Mouse (Mus musculus): ENCODE data around the gene Ncapd2. TPM values are rescaled to one million over a fixed set of nuclear protein-coding genes. Genes with fewer than 3 reads are reported as not detected.
A peak's percentile ranks its signal among the peaks of the same experiment; 100 is the strongest.
"Not testable (repeated sequence)": the region's sequence is repeated elsewhere in the genome, so short reads cannot be mapped to it uniquely, and the experiment has no call there.

Ncapd2 gene
- total RNA-seq, 2 experiments from 2014 or later = 42.3 to 51.8 TPM

- intact Hi-C loops (cut with DNase I) = no loop called here
- no peak for DNase-seq
Observed at GRCm38 (mm10) chr6:125168086-125168485, 23.4 kb downstream of the Ncapd2 start.

GRCm38 (mm10) chr6:125166861-125167650 is 24.4 kb downstream of the Ncapd2 start:
- peak; percentile 82 to 87 for DNase-seq
- intact Hi-C loops (cut with DNase I) = no loop called here

GRCm38 (mm10) chr6:125166051-125166751 is 25.3 kb downstream of the Ncapd2 start, which contains the start of gene Gapdh:
TSS of gene Gapdh (minus strand) at chr6:125166467.
- intact Hi-C loops (cut with DNase I) = no loop called here

GRCm38 (mm10) chr6:125165328-125165891 is 26.1 kb downstream of the Ncapd2 start:
- intact Hi-C loops (cut with DNase I) = no loop called here
- DNase-seq = peak; percentile 98

More at GRCm38 (mm10) chr6:125166051-125166751, 25.3 kb downstream of the Ncapd2 start, which contains the start of gene Gapdh:
- DNase-seq = peak; percentile 94 to 95

- DNase-seq = peak; percentile 75 to 77
Observed at GRCm38 (mm10) chr6:125164672-125165327, 26.7 kb downstream of the Ncapd2 start.

GRCm38 (mm10) chr6:125163801-125164657 is 27.5 kb downstream of the Ncapd2 start:
- DNase-seq = peak; percentile 38 to 41
- intact Hi-C loops (cut with DNase I) = loop anchor here (5.0 kb wide), 1 partner anchor 108 kb away; no protein-coding TSS in a partner anchor

More at GRCm38 (mm10) chr6:125164672-125165327, 26.7 kb downstream of the Ncapd2 start:
- intact Hi-C loops (cut with DNase I) = loop anchor here (5.0 kb wide), 1 partner anchor 108 kb away; no protein-coding TSS in a partner anchor

GRCm38 (mm10) chr6:125162615-125163305 is 28.7 kb downstream of the Ncapd2 start:
- intact Hi-C loops (cut with DNase I) = loop anchor here (1.0 to 5.0 kb wide), 2 partner anchors 13 to 110 kb away; no protein-coding TSS in a partner anchor
- not testable (repeated sequence) for DNase-seq

- DNase-seq = peak; percentile 81 to 85
- intact Hi-C loops (cut with DNase I) = loop anchor here (1.0 to 5.0 kb wide), 2 partner anchors 13 to 110 kb away; no protein-coding TSS in a partner anchor
Observed at GRCm38 (mm10) chr6:125161971-125162370, 29.5 kb downstream of the Ncapd2 start.

GRCm38 (mm10) chr6:125160854-125161760 is 30.4 kb downstream of the Ncapd2 start:
- DNase-seq = peak; percentile 88 to 90
- intact Hi-C loops (cut with DNase I) = loop anchor here (5.0 kb wide), 1 partner anchor 111 kb away; no protein-coding TSS in a partner anchor

GRCm38 (mm10) chr6:125160558-125160853 is 31.0 kb downstream of the Ncapd2 start:
- no peak for DNase-seq
- intact Hi-C loops (cut with DNase I) = loop anchor here (5.0 kb wide), 1 partner anchor 112 kb away; no protein-coding TSS in a partner anchor

GRCm38 (mm10) chr6:125159773-125160557 is 31.5 kb downstream of the Ncapd2 start:
- intact Hi-C loops (cut with DNase I) = loop anchor here (5.0 kb wide), 1 partner anchor 112 kb away; no protein-coding TSS in a partner anchor
- DNase-seq = no peak

GRCm38 (mm10) chr6:125158944-125159492 is 32.5 kb downstream of the Ncapd2 start:
- intact Hi-C loops (cut with DNase I) = no loop called here
- DNase-seq = no peak

- DNase-seq = no peak
- intact Hi-C loops (cut with DNase I) = no loop called here
Observed at GRCm38 (mm10) chr6:125156903-125157614, 34.4 kb downstream of the Ncapd2 start.

- DNase-seq = no peak
- intact Hi-C loops (cut with DNase I) = no loop called here
Observed at GRCm38 (mm10) chr6:125156491-125156890, 35.0 kb downstream of the Ncapd2 start.

GRCm38 (mm10) chr6:125155262-125155661 is 36.2 kb downstream of the Ncapd2 start:
- no peak for DNase-seq
- intact Hi-C loops (cut with DNase I) = no loop called here

GRCm38 (mm10) chr6:125154550-125154949 is 37.0 kb downstream of the Ncapd2 start:
- peak in 1 of 2 experiments; percentile 29 for DNase-seq
- intact Hi-C loops (cut with DNase I) = no loop called here

Data from heart, postnatal 10 days (tissue).